Mouse (Mus musculus): ENCODE results near the gene Zfp248. TPM values are rescaled to one million over a fixed set of nuclear protein-coding genes. Genes with fewer than 3 reads are reported as not detected.

The Zfp248 gene
- 0.63 and 0.75 TPM in 2 replicates for polyA plus RNA-seq (2012; ENCODE audit: insufficient read depth, insufficient read length, missing spikeins)

GRCm38 (mm10) chr6:118455042-118455631 lies at the start of gene Zfp248:
TSS of gene Zfp248 (minus strand) at chr6:118455528.
- H3K4me1 ChIP-seq (ENCODE audit: control insufficient read depth, insufficient read depth, insufficient read length, low read length) = peaks cover 3% of the 10 kb centered on the region; the same call in 1 of the 2 replicates
- H3K4me3 ChIP-seq (ENCODE audit: insufficient read depth, low read depth, low read length) = peak within 1 kb of the TSS; percentile 69
- peak within 1 kb of the TSS; percentile 1 for H3K27ac ChIP-seq (replicated peaks; ENCODE audit: low read depth, low read length)

- Histone ChIP-seq H3K27ac (replicated peaks; ENCODE audit: low read depth, low read length) (no peak overlapping the region), H3K4me3 (ENCODE audit: insufficient read depth, low read depth, low read length) (no peak overlapping the region), H3K4me1 (ENCODE audit: control insufficient read depth, insufficient read depth, insufficient read length, low read length) (no peaks in the 10 kb centered on the region)
Measured at GRCm38 (mm10) chr6:118499010-118499409, 43.7 kb upstream of the Zfp248 start.

DNA sequence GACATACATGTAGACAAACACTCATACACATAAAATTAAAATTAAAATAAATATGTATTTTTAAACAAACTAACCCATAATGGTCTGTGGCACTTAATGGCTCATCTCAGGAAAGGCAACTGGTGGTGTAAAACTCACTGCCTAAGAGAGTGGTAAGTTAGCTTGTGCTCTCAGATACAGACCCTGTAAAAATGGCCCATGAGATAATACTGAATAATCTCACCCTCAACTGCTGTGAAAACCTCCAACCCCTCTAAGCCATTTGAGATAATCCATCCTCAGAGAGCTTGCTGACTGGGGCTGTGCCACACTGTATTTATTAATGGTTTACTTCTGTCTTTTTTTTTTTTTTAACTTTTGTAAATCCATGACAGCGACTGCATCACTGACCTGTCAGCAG lies 26.8 kb upstream of the Zfp248 start:
- no peaks in the 10 kb centered on the region; the same call in 1 of the 2 replicates for H3K4me1 ChIP-seq (ENCODE audit: control insufficient read depth, insufficient read depth, insufficient read length, low read length)
- no peak overlapping the region for H3K27ac ChIP-seq (replicated peaks; ENCODE audit: low read depth, low read length)
- no peak overlapping the region for H3K4me3 ChIP-seq (ENCODE audit: insufficient read depth, low read depth, low read length)

- Histone ChIP-seq H3K4me1 (ENCODE audit: control insufficient read depth, insufficient read depth, insufficient read length, low read length) (no peaks in the 10 kb centered on the region; the same call in 1 of the 2 replicates), H3K27ac (replicated peaks; ENCODE audit: low read depth, low read length) (no peak within 1 kb of the TSS; the same call in 1 of the 2 replicates)
Measured at GRCm38 (mm10) chr6:118478957-118479708, 23.8 kb upstream of the Zfp248 start, which contains the start of gene Zfp9. TSS of gene Zfp9 (minus strand) at chr6:118479320.

GRCm38 (mm10) chr6:118477875-118478785 lies 22.8 kb upstream of the Zfp248 start:
- Histone ChIP-seq H3K4me3 (ENCODE audit: insufficient read depth, low read depth, low read length) (peak overlapping the region; percentile 63), H3K4me1 (ENCODE audit: control insufficient read depth, insufficient read depth, insufficient read length, low read length) (no peaks in the 10 kb centered on the region; the same call in 1 of the 2 replicates), H3K27ac (replicated peaks; ENCODE audit: low read depth, low read length) (no peak overlapping the region)

More at GRCm38 (mm10) chr6:118478957-118479708, 23.8 kb upstream of the Zfp248 start, which contains the start of gene Zfp9:
- H3K4me3 ChIP-seq (ENCODE audit: insufficient read depth, low read depth, low read length) = peak within 1 kb of the TSS; percentile 63

- Histone ChIP-seq H3K27ac (replicated peaks; ENCODE audit: low read depth, low read length) (no peak overlapping the region), H3K4me3 (ENCODE audit: insufficient read depth, low read depth, low read length) (no peak overlapping the region), H3K4me1 (ENCODE audit: control insufficient read depth, insufficient read depth, insufficient read length, low read length) (no peaks in the 10 kb centered on the region)
Measured at GRCm38 (mm10) chr6:118462069-118462705, 6.9 kb upstream of the Zfp248 start.

- no peak overlapping the region for H3K4me3 ChIP-seq (ENCODE audit: insufficient read depth, low read depth, low read length)
- H3K27ac ChIP-seq (replicated peaks; ENCODE audit: low read depth, low read length) = no peak overlapping the region
- H3K4me1 ChIP-seq (ENCODE audit: control insufficient read depth, insufficient read depth, insufficient read length, low read length) = peaks cover 3% of the 10 kb centered on the region; the same call in 1 of the 2 replicates
Measured at GRCm38 (mm10) chr6:118457726-118458125, 2.4 kb upstream of the Zfp248 start.

- Histone ChIP-seq H3K4me1 (ENCODE audit: control insufficient read depth, insufficient read depth, insufficient read length, low read length) (peaks cover 3% of the 10 kb centered on the region; the same call in 1 of the 2 replicates), H3K27ac (replicated peaks; ENCODE audit: low read depth, low read length) (no peak overlapping the region), H3K4me3 (ENCODE audit: insufficient read depth, low read depth, low read length) (peak overlapping the region; percentile 69)
Measured at GRCm38 (mm10) chr6:118454452-118454851, 876 bp downstream of the Zfp248 start.

DNA sequence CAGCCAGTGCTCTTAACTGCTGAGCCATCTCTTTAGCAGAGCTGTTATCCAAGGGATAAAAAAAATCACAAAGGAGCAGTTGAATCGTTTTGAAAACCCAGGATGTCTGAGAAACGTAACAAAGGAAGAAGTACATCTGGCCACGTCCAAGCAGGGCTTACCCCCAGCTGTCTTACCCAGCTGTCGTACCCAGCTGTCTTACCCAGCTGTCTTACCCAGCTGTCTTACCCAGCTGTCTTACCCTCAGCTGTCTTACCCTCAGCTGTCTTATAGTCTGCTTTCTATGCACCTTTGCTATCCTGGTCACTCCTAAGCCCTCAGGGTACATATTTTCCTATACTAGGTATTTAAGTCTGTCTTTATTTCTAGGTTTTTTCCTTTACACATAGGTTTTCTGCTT lies 23.8 kb downstream of the Zfp248 start:
- Histone ChIP-seq H3K4me3 (ENCODE audit: insufficient read depth, low read depth, low read length) (no peak overlapping the region), H3K27ac (replicated peaks; ENCODE audit: low read depth, low read length) (no peak overlapping the region), H3K4me1 (ENCODE audit: control insufficient read depth, insufficient read depth, insufficient read length, low read length) (no peaks in the 10 kb centered on the region)

DNA sequence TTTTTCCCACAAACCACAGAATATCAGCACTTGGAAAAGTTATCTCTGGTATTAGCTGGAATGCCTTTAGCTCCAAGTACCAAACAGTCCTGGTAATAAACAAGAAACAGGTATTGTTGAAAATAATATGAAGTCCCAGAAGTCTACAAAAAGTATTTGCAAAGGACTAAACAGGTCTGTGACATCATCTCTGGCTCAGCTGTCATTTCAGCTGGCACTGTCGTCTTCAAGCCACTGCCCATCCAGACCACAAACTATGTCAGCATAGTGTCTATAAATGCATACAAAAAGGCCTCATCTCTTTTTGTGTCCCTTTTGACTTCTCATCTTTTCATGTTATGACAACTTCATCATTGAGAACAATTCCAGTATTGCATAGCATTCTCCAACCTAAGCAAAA lies 28.7 kb downstream of the Zfp248 start:
- Histone ChIP-seq H3K27ac (replicated peaks; ENCODE audit: low read depth, low read length) (no peak overlapping the region), H3K4me3 (ENCODE audit: insufficient read depth, low read depth, low read length) (no peak overlapping the region), H3K4me1 (ENCODE audit: control insufficient read depth, insufficient read depth, insufficient read length, low read length) (no peaks in the 10 kb centered on the region)

DNA sequence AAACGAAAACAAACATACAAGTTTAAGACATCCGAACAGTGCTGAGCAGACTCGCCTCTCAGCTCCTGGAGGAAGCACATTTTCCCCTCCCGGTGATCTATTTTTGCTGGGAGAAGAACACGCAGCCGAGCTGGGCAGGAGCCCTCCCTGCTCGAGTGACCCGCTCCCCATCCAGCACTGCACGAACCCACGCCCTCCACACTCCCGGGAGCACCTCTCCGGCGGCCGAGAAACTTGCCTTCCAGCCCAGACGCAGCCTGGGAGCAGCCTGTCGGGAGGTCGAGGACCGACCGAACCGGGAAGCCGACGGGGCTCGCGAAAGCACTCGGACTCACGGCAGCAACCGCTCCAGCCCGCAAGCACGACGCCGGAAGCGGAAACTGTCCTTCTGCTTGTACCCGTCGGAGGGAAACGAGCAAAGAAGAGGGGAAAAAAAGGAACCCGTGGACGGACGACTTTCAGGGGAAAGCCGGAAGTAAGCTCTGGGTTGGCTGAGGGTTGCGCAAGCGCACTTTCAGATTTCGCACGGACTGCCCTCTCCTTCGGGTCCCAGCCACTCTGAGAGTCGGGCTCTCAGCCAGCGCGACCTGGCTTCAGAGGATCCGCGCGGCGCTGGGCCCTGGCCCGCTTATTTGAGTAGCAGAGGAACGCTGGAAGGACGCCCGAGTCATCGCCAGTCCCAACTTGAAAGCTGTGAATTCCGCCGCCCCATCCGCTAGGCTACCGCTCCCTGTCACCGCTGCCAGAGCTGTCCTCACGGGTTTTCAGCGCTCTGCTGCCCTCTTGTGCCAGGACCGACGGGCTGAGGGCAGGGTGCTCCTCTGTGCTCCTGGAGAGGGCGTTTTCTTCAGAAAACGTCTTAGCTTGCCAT lies 36.0 kb downstream of the Zfp248 start, which contains the start of gene Bms1:
Gene Bms1, minus strand, starts transcription at position 425 of the 871 bp plus-strand sequence.
- H3K27ac ChIP-seq (replicated peaks; ENCODE audit: low read depth, low read length) = peak within 1 kb of the TSS; percentile 82
- H3K4me1 ChIP-seq (ENCODE audit: control insufficient read depth, insufficient read depth, insufficient read length, low read length) = no peaks in the 10 kb centered on the region; the same call in 1 of the 2 replicates
- H3K4me3 ChIP-seq (ENCODE audit: insufficient read depth, low read depth, low read length) = peak within 1 kb of the TSS; percentile 93

DNA sequence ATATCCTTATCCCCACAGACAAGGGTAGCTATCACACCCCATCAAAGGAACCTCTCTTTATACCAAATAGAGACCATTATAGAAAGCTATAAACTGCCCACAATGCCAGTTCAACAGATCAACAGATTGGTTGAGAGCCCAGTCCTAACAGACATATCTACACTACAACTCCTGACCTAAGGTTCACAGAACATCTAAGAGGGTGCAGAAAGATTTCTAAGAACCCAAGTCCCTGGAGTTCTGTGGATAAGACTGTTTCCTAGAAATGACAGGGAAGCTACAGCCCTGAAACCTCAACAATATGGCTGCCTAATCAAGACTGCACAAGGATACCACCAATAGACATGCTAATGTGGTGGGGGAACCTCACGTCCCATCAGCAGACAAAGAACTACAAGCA lies 44.9 kb downstream of the Zfp248 start:
- H3K4me3 ChIP-seq (ENCODE audit: insufficient read depth, low read depth, low read length) = no peak overlapping the region
- no peak overlapping the region for H3K27ac ChIP-seq (replicated peaks; ENCODE audit: low read depth, low read length)

GRCm38 (mm10) chr6:118408510-118408909 lies 46.8 kb downstream of the Zfp248 start:
- Histone ChIP-seq H3K4me3 (ENCODE audit: insufficient read depth, low read depth, low read length) (no peak overlapping the region), H3K27ac (replicated peaks; ENCODE audit: low read depth, low read length) (no peak overlapping the region), H3K4me1 (ENCODE audit: control insufficient read depth, insufficient read depth, insufficient read length, low read length) (no peaks in the 10 kb centered on the region)

More for the DNA sequence above, 44.9 kb downstream of the Zfp248 start:
- H3K4me1 ChIP-seq (ENCODE audit: control insufficient read depth, insufficient read depth, insufficient read length, low read length) = no peaks in the 10 kb centered on the region
